34 mouse cellular contexts compared by ENCODE assay signal in genomic region chr1:137178231-137178630, GRCm38 (mm10).
"Had no signal": no experiment of that assay in that cellular context is flagged by ENCODE, and none has a peak within 500 bp of the region (broad histone marks: within the 10 kb centered on the region; RNA-seq: fewer than 3 reads in every experiment).

No protein-coding gene starts in this region.

- H3K4me1 ChIP-seq: heart, embryonic 15.5 days; hindbrain, embryonic 12.5 days; intestine, embryonic 15.5 days; kidney, embryonic 15.5 days had no signal

- H3K4me2 ChIP-seq: heart, embryonic 11.5 days; heart, embryonic 12.5 days; heart, embryonic 13.5 days; heart, embryonic 15.5 days; hindbrain, embryonic 12.5 days; hindbrain, embryonic 13.5 days; hindbrain, embryonic 14.5 days; hindbrain, embryonic 15.5 days; intestine, embryonic 15.5 days; kidney, embryonic 15.5 days had no signal

- H3K9me3 ChIP-seq: heart, embryonic 10.5 days; heart, embryonic 12.5 days; heart, embryonic 13.5 days; heart, embryonic 15.5 days; hindbrain, embryonic 10.5 days; hindbrain, embryonic 12.5 days; hindbrain, embryonic 13.5 days; hindbrain, embryonic 15.5 days; intestine, embryonic 15.5 days; kidney, embryonic 15.5 days had no signal

- H3K4me3 ChIP-seq: heart, embryonic 10.5 days; heart, embryonic 12.5 days; heart, embryonic 13.5 days; heart, embryonic 15.5 days; hindbrain, embryonic 10.5 days; hindbrain, embryonic 12.5 days; hindbrain, embryonic 13.5 days; hindbrain, embryonic 15.5 days; intestine, embryonic 15.5 days; kidney, embryonic 15.5 days; layer of hippocampus, adult 2 months had no signal

- DNase-seq: heart, postnatal 10 days; heart, postnatal 36 days; heart, postnatal 4 days; kidney, adult 11 months; kidney, adult 18-20 months; kidney, adult 2 months; kidney, adult 8-10 months; kidney, adult 9 months; kidney, postnatal 10 days; kidney, postnatal 14 days; kidney, postnatal 25 days; kidney, postnatal 36 days; kidney, postnatal 4 days; layer of hippocampus, adult 9-11 months; layer of hippocampus, postnatal 36 days had no signal

- H3K27ac ChIP-seq: heart, embryonic 10.5 days; heart, embryonic 13.5 days; heart, embryonic 15.5 days; hindbrain, embryonic 10.5 days; hindbrain, embryonic 12.5 days; hindbrain, embryonic 13.5 days; hindbrain, embryonic 14.5 days; hindbrain, embryonic 15.5 days; hindbrain, postnatal 0 days; intestine, embryonic 15.5 days; kidney, embryonic 15.5 days; kidney, postnatal 0 days; layer of hippocampus, adult 2 months had no signal

- ATAC-seq: hindbrain, embryonic 16.5 days; hindbrain, postnatal 0 days; inflammation-experienced regulatory T-cells, adult 6 months; intestine, embryonic 15.5 days; intestine, embryonic 16.5 days; intestine, postnatal 0 days had no signal

- H3K9ac ChIP-seq: heart, embryonic 12.5 days; heart, embryonic 13.5 days; heart, embryonic 15.5 days; hindbrain, embryonic 12.5 days; hindbrain, embryonic 13.5 days; hindbrain, embryonic 14.5 days; hindbrain, embryonic 15.5 days; intestine, embryonic 15.5 days; kidney, embryonic 15.5 days had no signal

- H3K36me3 ChIP-seq: heart, embryonic 10.5 days; heart, embryonic 12.5 days; heart, embryonic 13.5 days; heart, embryonic 15.5 days; hindbrain, embryonic 10.5 days; hindbrain, embryonic 12.5 days; hindbrain, embryonic 13.5 days; hindbrain, embryonic 15.5 days; intestine, embryonic 15.5 days; kidney, embryonic 15.5 days had no signal

- H3K27me3 ChIP-seq: heart, embryonic 12.5 days; heart, embryonic 13.5 days; heart, embryonic 15.5 days; hindbrain, embryonic 12.5 days; hindbrain, embryonic 13.5 days; hindbrain, embryonic 15.5 days; intestine, embryonic 15.5 days had no signal
